Mouse (Mus musculus) testis, postnatal 10 days (tissue): Measurements from ENCODE around the gene Kif14.
"Not testable (repeated sequence)": the region's sequence is repeated elsewhere in the genome, so short reads cannot be mapped to it uniquely, and the experiment has no call there.

ENCODE experiments used
- DNase-seq: peaks from one replicate; pipeline ENCODE4 v3.0.0; 2021; ENCODE audit warnings: low spot score

Gene Kif14

DNA sequence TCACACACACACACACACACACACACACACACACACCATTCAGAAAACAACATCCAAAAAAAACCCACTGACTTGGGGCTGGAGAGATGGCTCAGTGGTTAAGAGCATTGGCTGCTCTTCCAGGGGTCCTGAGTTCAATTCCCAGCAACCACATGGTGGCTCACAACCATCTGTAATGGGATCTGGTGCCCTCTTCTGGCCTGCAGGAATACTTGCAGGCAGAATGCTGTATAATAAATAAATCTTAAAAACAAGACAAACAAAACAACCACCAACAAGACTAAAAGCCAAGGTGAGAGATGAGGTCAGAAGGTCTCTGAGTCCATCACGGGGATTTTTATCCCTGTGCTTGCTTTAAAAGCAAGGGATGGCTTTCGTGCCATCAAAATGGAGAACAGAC, 90.5 kb downstream of the Kif14 start:
- DNase-seq: not testable (repeated sequence)

DNA sequence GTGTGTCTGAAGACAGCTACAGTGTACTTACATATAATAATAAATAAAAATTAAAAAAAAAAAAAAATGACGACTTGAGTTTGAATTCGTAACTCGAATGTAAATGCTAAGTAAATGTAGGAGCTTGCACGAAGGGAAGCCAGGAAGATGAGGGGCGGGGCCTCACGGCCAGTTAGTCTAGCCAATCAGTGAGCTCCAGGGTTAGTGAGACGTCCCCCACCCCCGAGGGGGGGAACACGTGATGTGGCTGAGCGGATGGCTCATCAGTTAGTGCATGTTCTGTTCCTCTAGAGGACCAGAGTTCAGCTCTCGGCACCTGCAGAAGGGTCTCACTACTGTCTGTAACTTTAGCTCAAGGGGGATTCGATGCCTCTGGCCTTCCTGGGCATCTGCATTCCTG, 91.3 kb downstream of the Kif14 start:
- no peak for DNase-seq

DNA sequence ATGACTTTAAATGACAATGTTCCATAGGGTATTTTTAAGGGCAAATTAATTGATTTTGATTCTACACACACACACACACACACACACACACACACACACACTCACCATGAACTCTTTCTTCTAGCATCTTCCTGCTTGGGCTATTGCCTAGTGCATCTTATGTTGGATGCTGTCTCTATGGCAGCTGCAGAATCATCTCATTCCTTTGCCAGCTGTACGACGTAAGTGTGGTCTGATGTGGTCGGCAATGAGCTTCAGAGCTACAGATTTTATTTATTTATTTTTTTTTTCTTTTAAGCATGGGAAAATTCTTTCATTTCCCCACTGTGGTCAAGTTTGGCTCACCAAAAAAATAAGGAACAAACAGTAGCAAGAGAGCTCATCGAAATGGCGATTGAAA, 92.6 kb downstream of the Kif14 start:
- DNase-seq: no peak

DNA sequence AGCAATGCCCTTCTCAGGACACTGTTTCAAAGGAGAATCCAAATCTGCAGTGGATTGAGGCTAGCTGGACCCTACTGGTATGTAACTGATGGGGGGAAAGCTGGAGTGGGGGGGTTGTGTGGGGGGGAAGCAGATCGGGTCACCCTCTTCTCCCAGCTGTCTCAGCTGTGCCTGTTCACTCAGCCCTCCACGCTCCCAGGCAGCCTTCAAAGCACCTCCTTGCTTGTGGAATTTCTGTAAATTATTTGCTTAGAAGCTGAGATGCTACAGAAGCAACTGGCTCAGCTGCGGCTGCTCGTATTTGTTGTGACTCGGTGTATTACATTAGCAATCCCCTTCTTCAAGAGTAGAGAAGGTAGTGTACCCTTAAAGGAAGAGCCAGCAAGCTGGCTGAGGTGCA, 93.1 kb downstream of the Kif14 start:
- no peak for DNase-seq

DNA sequence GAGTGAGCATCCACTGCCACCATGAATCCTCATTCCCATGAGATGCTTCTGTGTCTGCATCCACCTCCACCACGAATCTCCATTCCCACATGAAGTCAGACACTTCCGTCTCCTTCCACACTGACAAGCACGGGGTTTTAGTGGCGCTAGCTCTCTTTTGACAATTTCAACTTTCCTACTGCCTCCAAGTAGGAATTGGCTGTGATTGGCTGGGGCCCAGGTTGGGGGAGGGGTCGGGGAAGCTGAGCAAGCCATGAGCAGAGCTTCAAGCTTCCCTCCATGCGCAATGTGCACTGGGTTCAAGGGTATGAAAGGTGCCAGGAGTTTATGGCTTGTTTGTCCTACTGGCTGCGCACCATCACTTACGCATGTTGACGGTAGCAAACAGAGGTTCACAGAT, 93.6 kb downstream of the Kif14 start:
- DNase-seq: no peak

DNA sequence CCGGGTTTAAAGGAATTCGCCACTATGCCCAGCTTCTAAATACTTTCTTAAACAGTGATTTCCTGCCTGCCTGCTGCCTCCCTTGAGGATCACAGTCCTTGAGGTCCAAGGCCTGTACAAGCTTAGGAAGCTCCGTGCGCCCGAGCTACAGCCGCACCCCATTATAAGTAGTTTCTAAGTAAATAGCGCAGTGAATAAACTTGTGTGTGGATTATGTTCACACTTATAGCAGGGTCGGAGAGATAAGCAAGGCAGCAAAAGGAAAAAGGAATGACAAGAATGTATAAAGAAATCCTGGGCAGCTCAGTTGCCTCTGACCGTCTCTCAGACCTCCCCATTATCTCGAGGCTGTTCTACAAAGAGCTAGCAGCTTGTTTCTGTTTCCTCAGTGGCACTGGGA, 95.7 kb downstream of the Kif14 start:
- no peak for DNase-seq

DNA sequence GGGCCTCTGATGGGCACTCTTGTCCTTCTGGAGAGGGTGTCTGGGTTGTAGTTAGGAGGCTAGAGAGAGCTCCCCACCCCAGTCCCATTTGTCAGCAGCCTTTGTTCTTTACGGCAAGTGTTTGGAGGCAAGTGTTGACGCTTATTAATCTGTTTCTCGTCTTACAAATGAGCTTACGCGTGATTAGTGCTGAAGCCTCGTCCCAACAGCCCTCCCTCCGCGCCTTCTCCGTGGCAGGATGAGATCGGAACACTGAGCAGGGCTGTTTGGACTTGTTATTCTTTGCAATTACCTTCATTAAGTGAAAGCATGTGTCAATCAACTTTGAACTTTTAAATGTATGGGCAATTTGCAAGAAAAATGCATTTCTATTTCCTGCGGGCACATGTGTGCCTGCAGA, 97.0 kb downstream of the Kif14 start:
- DNase-seq: no peak

DNA sequence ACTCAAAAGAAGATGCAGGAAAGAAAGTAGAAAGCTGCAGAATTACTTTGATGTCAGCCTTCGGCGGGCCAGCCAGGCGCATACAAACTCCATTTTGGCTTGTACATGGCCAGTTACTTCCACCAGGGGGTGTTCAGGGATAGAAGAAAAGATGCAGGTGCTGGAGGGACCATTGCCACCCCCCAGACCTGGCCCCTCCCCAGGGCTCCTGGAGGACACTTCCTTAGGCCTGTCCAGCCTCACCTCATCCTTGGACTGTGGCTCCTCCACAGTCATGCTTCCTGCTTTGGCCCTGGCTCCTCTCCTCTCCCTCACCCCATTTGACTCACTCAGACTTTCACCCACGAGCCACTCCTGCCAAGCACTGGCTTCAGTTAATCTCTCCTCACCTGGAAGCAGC, 98.8 kb downstream of the Kif14 start:
- DNase-seq: no peak

DNA sequence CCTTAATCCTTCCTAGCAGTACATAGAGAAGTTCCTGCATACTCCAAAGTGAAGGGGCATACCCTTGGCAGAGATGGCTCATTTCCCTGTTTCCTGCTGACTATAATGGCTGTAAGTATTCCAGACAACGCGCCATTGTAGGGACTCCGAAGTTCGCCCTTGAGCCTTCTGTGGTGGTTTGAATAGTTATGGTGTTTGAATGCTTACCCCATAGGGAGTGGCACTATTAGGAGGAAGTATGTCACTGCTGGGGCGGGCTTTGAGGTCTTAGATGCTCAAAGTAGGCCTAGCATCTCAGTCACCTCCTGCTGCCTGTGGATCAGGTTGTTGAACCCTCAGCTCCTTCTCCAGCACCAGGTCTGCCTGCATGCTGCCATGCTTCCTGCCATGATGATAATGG, 100.2 kb downstream of the Kif14 start:
- DNase-seq: no peak

DNA sequence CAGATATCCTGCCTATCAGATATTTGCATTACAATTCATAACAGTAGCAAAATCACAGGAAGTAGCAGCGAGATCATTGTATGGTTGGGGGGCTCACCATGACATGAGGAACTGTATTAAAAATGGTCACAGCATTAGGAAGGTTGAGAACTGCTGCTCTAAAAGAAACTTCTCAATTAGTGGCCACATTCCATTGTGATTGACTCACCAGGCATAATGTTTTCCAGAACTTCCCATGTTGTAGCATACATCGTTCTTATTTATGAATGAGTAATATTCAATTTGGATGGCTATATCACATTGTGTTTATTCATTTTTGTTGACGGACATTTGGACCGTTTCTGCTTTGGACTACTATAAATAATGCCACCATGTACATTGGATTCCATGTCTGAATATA, 101.5 kb downstream of the Kif14 start:
- DNase-seq: no peak

DNA sequence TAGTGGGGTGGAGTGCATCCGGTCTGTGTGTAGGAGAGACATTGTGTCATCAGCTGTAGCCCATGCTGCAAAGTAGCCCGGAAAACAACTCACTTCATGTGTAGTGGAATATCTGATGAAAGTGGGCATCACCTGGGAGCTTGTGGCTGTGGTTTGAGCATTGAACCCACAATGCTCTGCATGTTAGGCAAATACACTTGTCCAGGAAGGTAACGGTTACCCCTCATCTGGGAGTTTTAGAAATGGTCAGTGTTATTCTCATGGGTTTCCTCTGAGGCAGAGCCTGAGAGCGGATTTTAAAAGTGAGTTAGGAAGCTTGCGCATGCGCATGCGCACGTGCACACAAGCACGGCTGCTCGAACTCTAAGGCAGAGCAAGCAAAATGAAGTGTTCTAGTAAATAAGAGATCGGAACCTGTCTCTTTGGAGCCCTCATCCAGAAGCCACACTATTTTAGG, 102.6 kb downstream of the Kif14 start:
- no peak for DNase-seq

DNA sequence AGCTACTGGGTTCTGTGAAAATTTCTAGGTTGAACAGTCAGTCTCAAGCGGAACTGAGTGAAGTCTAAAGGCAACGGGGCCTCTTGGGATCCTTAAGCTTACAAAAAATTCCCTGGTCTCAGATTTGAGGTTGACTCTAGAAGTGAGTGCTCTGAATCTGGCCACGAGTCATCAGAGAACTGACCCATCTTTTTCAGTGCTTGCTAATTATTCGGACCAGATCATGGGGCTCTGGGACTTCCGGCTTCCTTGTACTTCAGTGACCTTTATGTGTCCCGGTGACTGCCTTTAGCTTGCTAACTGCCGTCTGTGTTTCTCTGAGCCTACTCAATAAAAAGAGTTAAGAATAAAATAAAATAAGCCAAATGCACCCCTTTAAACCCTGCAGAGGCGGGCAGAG, 103.1 kb downstream of the Kif14 start:
- DNase-seq: no peak

DNA sequence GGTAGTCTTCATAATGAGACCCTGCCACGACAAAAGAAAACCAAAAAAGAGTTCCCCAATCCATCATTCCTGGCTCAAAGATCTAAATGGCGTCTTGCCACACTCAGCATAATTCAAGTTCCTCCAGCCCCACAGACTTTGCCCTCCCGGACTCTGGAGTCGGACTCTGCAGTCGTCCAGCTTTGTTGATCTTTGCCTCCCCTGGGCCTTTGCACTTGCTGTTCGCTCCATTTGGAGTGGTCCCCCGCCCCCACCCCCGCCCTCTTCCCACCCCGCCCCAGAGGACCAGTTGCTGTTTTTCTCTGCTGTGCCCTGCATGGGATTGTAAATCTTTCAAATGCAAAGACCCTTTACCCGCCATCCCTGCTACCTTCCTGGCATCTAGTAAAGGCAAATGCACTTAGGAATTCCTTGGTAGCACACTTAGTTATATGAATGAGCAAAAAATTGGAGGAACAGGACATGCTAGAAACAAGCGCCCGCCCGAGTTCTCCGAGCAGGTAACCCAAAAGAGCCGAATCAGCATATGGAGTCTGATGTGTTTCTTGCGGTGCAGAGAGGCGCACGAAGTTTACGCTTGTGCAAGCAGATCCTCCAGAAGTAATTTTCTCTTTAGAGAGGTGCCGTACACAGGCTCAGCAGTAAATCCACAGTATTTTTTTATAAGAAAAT, 103.6 kb downstream of the Kif14 start:
- no peak for DNase-seq

DNA sequence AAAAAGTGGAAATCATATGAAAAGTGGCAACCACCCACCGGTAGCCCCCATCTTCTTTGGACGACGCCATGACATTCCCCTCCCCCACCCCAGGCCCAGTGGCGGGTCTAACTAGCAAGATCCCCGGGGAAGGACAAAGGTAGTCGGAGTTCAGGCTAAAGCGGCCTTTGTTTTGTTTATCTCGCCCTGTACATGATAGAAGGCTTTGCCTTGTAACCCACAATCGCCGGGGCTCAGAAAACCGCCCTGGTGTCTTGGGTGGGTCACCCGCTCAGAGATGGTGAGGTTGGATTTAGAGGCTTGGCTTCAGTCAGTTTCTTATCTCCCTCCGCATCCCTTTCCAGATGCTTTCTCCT, 104.1 kb downstream of the Kif14 start:
- DNase-seq: peak; percentile 64

DNA sequence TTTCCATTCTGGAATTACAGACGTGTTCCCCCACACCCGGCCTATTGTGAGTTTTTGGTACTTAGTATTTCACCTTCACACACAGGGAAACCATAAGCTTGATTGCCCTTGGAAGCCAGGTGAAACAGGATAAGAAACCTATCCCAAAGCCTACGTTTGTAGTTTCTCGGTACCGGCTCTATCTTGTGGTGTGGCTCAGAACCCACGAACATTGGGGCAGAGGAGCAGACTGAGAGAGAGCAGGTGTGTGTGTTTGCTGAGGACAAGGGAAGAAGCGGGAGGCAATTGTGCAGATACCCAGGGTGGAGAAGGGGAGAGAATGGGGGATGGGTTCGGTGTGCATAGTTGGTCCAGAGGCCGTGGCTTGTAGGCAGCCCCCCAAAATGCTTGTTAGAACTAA, 104.8 kb downstream of the Kif14 start:
- DNase-seq: no peak

DNA sequence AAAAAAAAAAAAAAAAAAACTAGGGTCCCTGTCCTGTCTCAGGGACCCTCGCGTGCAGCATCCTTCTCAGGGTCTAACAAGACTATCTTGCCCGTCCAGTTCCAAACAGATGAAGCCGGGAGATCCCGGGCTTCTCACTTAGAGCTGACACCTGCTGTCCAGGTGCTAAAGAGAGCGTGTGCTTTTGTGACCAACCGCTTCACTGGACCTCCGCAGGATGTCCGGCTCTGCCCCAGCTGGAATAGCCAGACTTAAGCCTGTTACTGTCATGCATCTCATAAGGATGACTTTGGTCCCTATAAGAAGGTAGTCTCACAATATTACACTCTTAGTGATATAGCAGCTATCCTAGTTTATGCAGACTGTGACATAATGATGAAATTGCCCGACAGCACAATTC, 105.4 kb downstream of the Kif14 start:
- no peak for DNase-seq

DNA sequence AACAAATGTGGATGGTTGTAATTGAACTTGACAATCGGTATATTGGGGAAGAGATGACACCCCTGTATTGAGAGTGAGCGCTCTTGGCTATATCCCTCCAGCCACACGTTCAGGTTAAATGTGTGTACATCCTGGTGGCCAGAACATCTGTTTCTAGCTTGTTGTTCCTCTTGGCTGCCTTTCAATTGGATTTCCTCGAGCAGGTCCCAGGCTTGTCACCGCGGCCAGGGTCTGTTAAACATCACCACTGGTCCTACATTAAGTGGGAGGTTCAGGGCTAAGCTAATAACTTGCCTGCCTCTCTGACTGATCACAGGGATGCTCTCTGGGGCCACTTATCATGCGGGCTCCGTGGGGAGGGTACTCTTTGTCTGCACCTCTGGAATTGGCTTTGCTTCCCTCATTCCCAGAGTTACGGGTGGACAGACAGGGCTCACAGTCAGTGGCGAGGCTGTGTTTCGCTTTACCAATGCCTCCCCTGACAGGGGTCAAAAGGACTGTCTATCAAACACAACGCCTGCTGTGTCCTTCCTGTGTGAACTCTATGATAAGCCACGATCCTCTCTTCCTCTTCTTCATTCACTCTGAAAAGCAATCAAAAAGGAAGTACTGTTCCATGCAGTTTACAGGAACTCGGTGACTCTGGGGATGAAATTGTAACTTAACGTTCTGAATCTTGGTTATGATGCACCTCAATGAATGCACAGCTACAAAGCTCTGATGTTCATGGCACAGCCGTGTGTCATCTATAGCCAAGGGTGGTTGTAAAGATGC, 111.9 kb downstream of the Kif14 start:
- no peak for DNase-seq

DNA sequence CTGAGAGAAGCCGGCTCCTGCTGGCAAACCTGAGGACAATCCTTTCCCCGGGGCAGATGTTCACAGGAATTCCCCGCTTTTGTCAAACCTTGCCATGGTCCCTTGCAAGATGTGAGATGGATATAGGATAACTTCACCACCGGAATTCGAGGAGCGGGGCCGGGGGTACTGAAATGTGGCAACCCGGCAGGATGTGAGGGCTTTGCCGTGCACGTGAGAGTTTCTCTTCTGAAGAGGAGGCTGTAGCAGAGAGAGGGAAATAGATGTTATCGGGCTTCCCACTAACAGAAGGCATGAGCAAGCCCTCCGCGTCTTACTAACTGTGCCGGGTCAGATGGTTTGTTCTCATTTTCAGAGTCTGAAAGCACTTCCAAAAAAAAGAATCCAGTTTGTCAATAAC, 113.2 kb downstream of the Kif14 start:
- DNase-seq: no peak

DNA sequence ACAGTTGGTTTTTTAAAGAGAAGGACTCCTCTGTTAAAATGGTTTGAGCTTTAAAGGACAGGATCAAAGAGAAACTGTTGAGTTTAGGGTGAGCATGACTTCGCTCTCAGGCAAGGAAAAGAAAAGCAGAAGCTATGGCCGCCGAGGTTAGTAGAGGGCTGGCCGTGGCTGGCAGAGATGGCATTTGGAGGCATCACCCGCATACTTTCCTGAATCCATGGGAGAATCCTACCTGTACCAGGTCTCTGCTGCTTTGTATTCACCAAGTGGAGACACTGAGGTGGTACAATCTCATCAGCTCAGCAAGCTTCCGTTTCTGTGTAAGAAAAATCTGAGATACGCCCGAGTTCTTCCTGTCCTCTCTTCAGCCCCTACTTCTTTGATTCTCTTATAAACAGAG, 114.1 kb downstream of the Kif14 start:
- DNase-seq: no peak
